Mouse (Mus musculus): ENCODE measurements around the gene Gm42906. TPM values are rescaled to one million over a fixed set of nuclear protein-coding genes. Genes with fewer than 3 reads are reported as not detected.

The Gm42906 gene
- total and polyA plus RNA-seq, 3 experiments, result not detected

DNA sequence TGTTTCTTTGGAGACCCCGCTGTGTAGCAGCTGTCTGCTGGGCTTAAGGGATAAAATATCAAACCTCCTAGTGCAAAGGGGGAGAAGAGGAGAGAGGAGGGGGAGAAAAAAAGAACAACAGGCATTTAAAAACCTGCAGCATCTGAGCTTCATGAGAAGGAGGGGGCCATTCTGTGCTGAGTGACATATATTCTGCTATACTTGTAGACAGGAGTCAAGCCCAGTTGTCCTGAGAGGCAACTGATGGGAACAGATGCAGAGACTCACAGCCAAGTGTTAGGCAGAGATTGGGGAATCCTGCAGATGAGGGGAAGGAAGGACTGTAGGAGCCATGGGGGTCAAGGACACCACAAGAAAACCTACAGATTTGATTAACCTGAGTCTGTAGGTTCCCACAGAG is 141.6 kb downstream of the Gm42906 start:
- no peak overlapping the region for H3K27ac ChIP-seq (ENCODE audit: insufficient read depth, low read depth)
- in situ Hi-C loops (cut with MboI; ENCODE audit: low pct_ligation_motif_present, low pct_unique_long_range_greater_than_20kb, low sequenced_read_pairs) (no loop called here), dilution Hi-C loops (cut with MboI; ENCODE audit: extremely low pct_ligation_motif_present, extremely low pct_unique_long_range_greater_than_20kb, low sequenced_read_pairs) (no loop called here)
- H3K36me3 ChIP-seq (replicated peaks in 1 of 2; ENCODE audit: control insufficient read depth in 1 of 2, insufficient read depth in 1 of 2, low read length in 1 of 2), result no peaks in the 10 kb centered on the region
- no peak for DNase-seq (ENCODE audit: extremely low read depth)
- no peaks in the 10 kb centered on the region for H3K27me3 ChIP-seq (replicated peaks)
- H3K4me3 ChIP-seq (replicated peaks in 1 of 3; ENCODE audit: low read depth in 2 of 3, low read length in 2 of 3, poor library complexity in 1 of 3), result no peak overlapping the region
- no peak overlapping the region for H3K4me2 ChIP-seq (ENCODE audit: insufficient read depth, low read depth, poor library complexity, severe bottlenecking)
- H3K4me1 ChIP-seq (ENCODE audit: control insufficient read depth in 1 of 2, insufficient read depth in 2 of 2), result no peaks in the 10 kb centered on the region
- TF ChIP-seq SMC3 (IDR thresholded peaks at IDR 0.05; ENCODE audit: low read depth, low read length), result no peak
- no peak for TF ChIP-seq MXI1 (IDR thresholded peaks at IDR 0.05; ENCODE audit: low read depth, low read length)
- TF ChIP-seq TBP (conservative IDR thresholded peaks at IDR 0.05; ENCODE audit: low read depth, low read length), result no peak
- TF ChIP-seq POLR2A (IDR thresholded peaks at IDR 0.05; ENCODE audit: low read depth, low read length), result no peak
- no peak for TF ChIP-seq NRF1 (IDR thresholded peaks at IDR 0.05; ENCODE audit: low read depth, low read length)
- TF ChIP-seq ETS1 (conservative IDR thresholded peaks at IDR 0.05; ENCODE audit: low read depth, low read length), result no peak
- no peak for TF ChIP-seq ELF1 (IDR thresholded peaks at IDR 0.05; ENCODE audit: low read depth, low read length)
- H3K9ac ChIP-seq (ENCODE audit: insufficient read depth, low read depth), result no peak overlapping the region
- H3K79me2 ChIP-seq (replicated peaks; ENCODE audit: control insufficient read depth, extremely low read depth, insufficient read depth, poor library complexity, severe bottlenecking), result no peaks in the 10 kb centered on the region
- H3K9me3 ChIP-seq (replicated peaks; ENCODE audit: low read length), result no peaks in the 10 kb centered on the region

DNA sequence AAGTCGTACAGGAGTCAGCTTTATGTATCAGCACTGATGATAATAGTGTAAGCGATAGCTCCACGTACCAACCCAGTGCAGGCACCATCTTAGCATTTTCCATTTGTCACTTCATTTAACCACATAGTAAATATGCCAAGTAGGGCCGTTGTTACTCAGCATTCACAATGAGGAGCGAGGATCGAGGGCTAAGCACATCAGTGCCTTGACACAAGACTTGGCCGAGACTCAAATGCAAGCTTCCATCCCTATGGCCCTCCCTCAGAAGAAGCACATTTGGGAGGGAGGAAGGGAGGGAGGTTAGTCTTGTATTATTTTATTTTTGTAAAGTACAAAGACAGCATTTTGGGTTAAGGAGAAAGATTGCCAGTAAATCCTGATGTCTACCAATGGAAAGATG is 148.4 kb downstream of the Gm42906 start:
- Histone ChIP-seq H3K4me2 (ENCODE audit: insufficient read depth, low read depth, poor library complexity, severe bottlenecking) (no peak overlapping the region), H3K36me3 (replicated peaks in 1 of 2; ENCODE audit: control insufficient read depth in 1 of 2, insufficient read depth in 1 of 2, low read length in 1 of 2) (no peaks in the 10 kb centered on the region), H3K79me2 (replicated peaks; ENCODE audit: control insufficient read depth, extremely low read depth, insufficient read depth, poor library complexity, severe bottlenecking) (no peaks in the 10 kb centered on the region), H3K4me1 (ENCODE audit: control insufficient read depth in 1 of 2, insufficient read depth in 2 of 2) (no peaks in the 10 kb centered on the region), H3K9me3 (replicated peaks; ENCODE audit: low read length) (peaks cover 2% of the 10 kb centered on the region), H3K27ac (ENCODE audit: insufficient read depth, low read depth) (no peak overlapping the region), H3K4me3 (replicated peaks in 1 of 3; ENCODE audit: low read depth in 2 of 3, low read length in 2 of 3, poor library complexity in 1 of 3) (no peak overlapping the region), H3K9ac (ENCODE audit: insufficient read depth, low read depth) (no peak overlapping the region), H3K27me3 (replicated peaks) (no peaks in the 10 kb centered on the region)
- dilution Hi-C loops (cut with MboI; ENCODE audit: extremely low pct_ligation_motif_present, extremely low pct_unique_long_range_greater_than_20kb, low sequenced_read_pairs) (no loop called here), in situ Hi-C loops (cut with MboI; ENCODE audit: low pct_ligation_motif_present, low pct_unique_long_range_greater_than_20kb, low sequenced_read_pairs) (no loop called here)
- no peak for DNase-seq (ENCODE audit: extremely low read depth)
- no peak for TF ChIP-seq RAD21 (IDR thresholded peaks at IDR 0.05; ENCODE audit: low read depth, low read length)
- no peak for TF ChIP-seq NRF1 (IDR thresholded peaks at IDR 0.05; ENCODE audit: low read depth, low read length)
- no peak for TF ChIP-seq SMC3 (IDR thresholded peaks at IDR 0.05; ENCODE audit: low read depth, low read length)
- TF ChIP-seq TBP (conservative IDR thresholded peaks at IDR 0.05; ENCODE audit: low read depth, low read length), result no peak
- no peak for TF ChIP-seq ZKSCAN1 (IDR thresholded peaks at IDR 0.05; ENCODE audit: borderline replicate concordance, low read depth, low read length)
- no peak for TF ChIP-seq UBTF (IDR thresholded peaks at IDR 0.05; ENCODE audit: low read depth, low read length)
- TF ChIP-seq POLR2AphosphoS2 (IDR thresholded peaks at IDR 0.05; ENCODE audit: low read depth, low read length), result no peak
- no peak for TF ChIP-seq ZNF384 (IDR thresholded peaks at IDR 0.05; ENCODE audit: low read depth, low read length)
- no peak for TF ChIP-seq MXI1 (IDR thresholded peaks at IDR 0.05; ENCODE audit: low read depth, low read length)

DNA sequence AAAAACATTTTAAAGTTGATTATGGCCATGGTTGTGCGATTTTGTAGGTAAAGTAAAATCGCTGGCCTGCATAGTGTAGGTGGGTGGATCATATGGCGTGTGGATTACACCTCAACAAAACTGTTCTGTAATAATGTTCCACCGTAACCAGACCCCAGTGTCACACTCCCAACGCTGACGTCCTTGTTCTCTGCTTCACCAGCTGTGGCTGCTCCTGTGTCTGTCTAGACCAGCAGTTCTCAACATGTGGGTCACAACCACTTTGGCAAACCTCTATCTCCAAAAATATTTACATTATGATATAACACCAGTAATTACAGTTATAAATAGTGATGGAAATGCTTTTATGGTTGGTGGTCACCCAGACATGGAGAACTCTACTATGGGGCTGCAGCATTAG is 150.0 kb downstream of the Gm42906 start:
- dilution Hi-C loops (cut with MboI; ENCODE audit: extremely low pct_ligation_motif_present, extremely low pct_unique_long_range_greater_than_20kb, low sequenced_read_pairs) (no loop called here), in situ Hi-C loops (cut with MboI; ENCODE audit: low pct_ligation_motif_present, low pct_unique_long_range_greater_than_20kb, low sequenced_read_pairs) (no loop called here)
- Histone ChIP-seq H3K9me3 (replicated peaks; ENCODE audit: low read length) (peaks cover 2% of the 10 kb centered on the region), H3K9ac (ENCODE audit: insufficient read depth, low read depth) (no peak overlapping the region), H3K4me2 (ENCODE audit: insufficient read depth, low read depth, poor library complexity, severe bottlenecking) (no peak overlapping the region), H3K4me1 (ENCODE audit: control insufficient read depth in 1 of 2, insufficient read depth in 2 of 2) (peaks cover 0 to under 1% of the 10 kb centered on the region in 2 experiments; a peak in 1 of 4 replicates), H3K4me3 (replicated peaks in 1 of 3; ENCODE audit: low read depth in 2 of 3, low read length in 2 of 3, poor library complexity in 1 of 3) (no peak overlapping the region), H3K27me3 (replicated peaks) (no peaks in the 10 kb centered on the region), H3K27ac (ENCODE audit: insufficient read depth, low read depth) (no peak overlapping the region), H3K79me2 (replicated peaks; ENCODE audit: control insufficient read depth, extremely low read depth, insufficient read depth, poor library complexity, severe bottlenecking) (no peaks in the 10 kb centered on the region), H3K36me3 (replicated peaks in 1 of 2; ENCODE audit: control insufficient read depth in 1 of 2, insufficient read depth in 1 of 2, low read length in 1 of 2) (no peaks in the 10 kb centered on the region)
- TF ChIP-seq NELFE (IDR thresholded peaks at IDR 0.05; ENCODE audit: low read depth, low read length) (no peak), MAX (IDR thresholded peaks at IDR 0.05; ENCODE audit: low read length) (no peak), CTCF (conservative IDR thresholded peaks at IDR 0.05 in 1 of 2, IDR thresholded peaks at IDR 0.05 in 1 of 2; ENCODE audit: low read depth in 2 of 2, low read length in 2 of 2) (no peak), IRF4 (IDR thresholded peaks at IDR 0.05; ENCODE audit: low read depth, low read length) (no peak), TBP (conservative IDR thresholded peaks at IDR 0.05; ENCODE audit: low read depth, low read length) (no peak), CHD2 (IDR thresholded peaks at IDR 0.05; ENCODE audit: low read length) (no peak), ZC3H11A (IDR thresholded peaks at IDR 0.05; ENCODE audit: low read depth, low read length) (no peak), MYC (IDR thresholded peaks at IDR 0.05; ENCODE audit: low read depth, low read length) (no peak), ZNF384 (IDR thresholded peaks at IDR 0.05; ENCODE audit: low read depth, low read length) (no peak), POLR2A (IDR thresholded peaks at IDR 0.05; ENCODE audit: low read depth, low read length) (no peak), E2F4 (IDR thresholded peaks at IDR 0.05; ENCODE audit: insufficient replicate concordance, low read depth, low read length) (no peak), ZKSCAN1 (IDR thresholded peaks at IDR 0.05; ENCODE audit: borderline replicate concordance, low read depth, low read length) (no peak), NRF1 (IDR thresholded peaks at IDR 0.05; ENCODE audit: low read depth, low read length) (no peak), POLR2AphosphoS2 (IDR thresholded peaks at IDR 0.05; ENCODE audit: low read depth, low read length) (no peak), CHD1 (IDR thresholded peaks at IDR 0.05; ENCODE audit: low read depth, low read length) (no peak), MEF2A (IDR thresholded peaks at IDR 0.05; ENCODE audit: borderline replicate concordance, low read depth, low read length) (no peak)
- no peak for DNase-seq (ENCODE audit: extremely low read depth)
